Mouse (Mus musculus) C2C12 (cell line): Measurements from ENCODE around the gene Mavs.

Experiments used
- CTCF ChIP-seq: IDR thresholded peaks from one replicate; pipeline ENCODE4 v1.5.1; 2011; ENCODE audit not compliant: control insufficient read depth, insufficient read depth, insufficient read length
- FOSL1 ChIP-seq: IDR thresholded peaks from one replicate; pipeline ENCODE4 v1.8.0; 2011; ENCODE audit warnings: mild to moderate bottlenecking, low read length; ENCODE audit not compliant: poor library complexity, insufficient read depth, severe bottlenecking
- MYOD1 ChIP-seq: IDR thresholded peaks from one replicate; pipeline ENCODE4 v1.6.1; 2011; ENCODE audit warnings: low read depth; ENCODE audit not compliant: control insufficient read depth, insufficient read length
- MYOG ChIP-seq: IDR thresholded peaks from one replicate; pipeline ENCODE4 v1.6.1; 2011; ENCODE audit not compliant: control insufficient read depth, insufficient read length; ENCODE audit errors: extremely low read depth
- USF1 ChIP-seq: IDR thresholded peaks from one replicate; pipeline ENCODE4 v1.6.1; 2011; ENCODE audit warnings: low read depth, mild to moderate bottlenecking, control low read depth, moderate library complexity

GRCm38 (mm10) chr2:131265056-131265455 lies 31.2 kb downstream of the Mavs start:
- no peak for TF ChIP-seq CTCF
- no peak for TF ChIP-seq USF1
- TF ChIP-seq MYOG, result no peak
- no peak for TF ChIP-seq MYOD1
- no peak for TF ChIP-seq FOSL1
